8 mouse cellular contexts compared by ENCODE assay signal in genomic region chr5:28317917-28318267, GRCm38 (mm10). TPM values are rescaled to one million over a fixed set of nuclear protein-coding genes. Genes with fewer than 3 reads are reported as not detected.
DNase-seq lines count a peak whose midpoint lies in the region; ATAC-seq lines count a peak whose summit lies in the region.

No protein-coding gene starts in this region.

- no peak for ATAC-seq in megakaryocyte, adult 5-6 weeks (ENCODE audit: poor library complexity, severe bottlenecking)

- H3K9me3 ChIP-seq in megakaryocyte, embryonic 14.5 days: no peaks in the 10 kb centered on the region

- DNase-seq in embryo, embryonic 11 days: peak; percentile 47
- DNase-seq in induced T-regulatory cell, adult 2 months (ENCODE audit: low read depth): peak; percentile 86
- peak; percentile 42 to 46 for DNase-seq in natural killer cell, adult 2 months (ENCODE audit: low spot score in 2 of 2)
- DNase-seq in layer of hippocampus, postnatal 36 days: no peak
- no peak for DNase-seq in frontal cortex, adult 2 months (ENCODE audit: extremely low spot score in 1 of 2, low spot score in 1 of 2)
- DNase-seq in right cerebral cortex, postnatal 4 days: no peak

- H3K4me1 ChIP-seq in megakaryocyte, embryonic 14.5 days: peaks cover 46% of the 10 kb centered on the region

- H3K27me3 ChIP-seq in megakaryocyte, embryonic 14.5 days (replicated peaks): peaks cover 12% of the 10 kb centered on the region

- peak overlapping the region; percentile 97 for H3K4me3 ChIP-seq in megakaryocyte, embryonic 14.5 days (replicated peaks)

- peaks cover 8% of the 10 kb centered on the region for H3K36me3 ChIP-seq in megakaryocyte, embryonic 14.5 days (replicated peaks; ENCODE audit: low read length)

RNA-seq across cellular contexts. Expression of gene Rbm33, which starts 1.0 kb away (rescaled TPM):
- polyA plus RNA-seq in megakaryocyte, embryonic 14.5 days (2012; ENCODE audit: insufficient read depth, low replicate concordance): 8.5 and 9.5 TPM in 2 replicates
- 34.8 and 41.7 TPM in 2 replicates for total RNA-seq in megakaryocyte, adult 5-6 weeks (2015)
- 45.1 and 53.9 TPM in 2 replicates for total RNA-seq in megakaryocyte, adult 5-6 weeks (2017)
- total RNA-seq in layer of hippocampus, postnatal 36 days (2021): 10 to 100 TPM; 67.4 to 74.1 TPM
- 49.1 and 52.6 TPM in 2 replicates for polyA plus RNA-seq in frontal cortex, adult 2 months (2012; rRNA removed)

Comparison
In these comparisons a context has a peak if more than half of its experiments do, and no peak if none do; other contexts are left out.
1. DNase-seq: peak in embryo, embryonic 11 days (single experiment), induced T-regulatory cell, adult 2 months (single experiment) and natural killer cell, adult 2 months (2 of 2); none in layer of hippocampus, postnatal 36 days (0 of 2), frontal cortex, adult 2 months (0 of 2) and right cerebral cortex, postnatal 4 days (single experiment).